Mouse (Mus musculus) thymus, adult 2 months (tissue): ENCODE results near the gene Kirrel3.

ENCODE experiments used
- CTCF ChIP-seq: fragments of 200-500 bp; IDR thresholded peaks from 2 replicates; pipeline ENCODE4 v1.5.1; 2012; ENCODE audit warnings: mild to moderate bottlenecking, control low read depth, low read length, moderate library complexity, borderline replicate concordance; ENCODE audit not compliant: control insufficient read depth, poor library complexity, insufficient read depth; ENCODE audit errors: extremely low read depth
- POLR2A ChIP-seq: fragments of 200-500 bp; IDR thresholded peaks from 2 replicates; pipeline ENCODE4 v1.6.1; 2012; ENCODE audit warnings: mild to moderate bottlenecking, low read length, control low read depth, moderate library complexity; ENCODE audit not compliant: control insufficient read depth, poor library complexity, insufficient read depth; ENCODE audit errors: extremely low read depth

DNA sequence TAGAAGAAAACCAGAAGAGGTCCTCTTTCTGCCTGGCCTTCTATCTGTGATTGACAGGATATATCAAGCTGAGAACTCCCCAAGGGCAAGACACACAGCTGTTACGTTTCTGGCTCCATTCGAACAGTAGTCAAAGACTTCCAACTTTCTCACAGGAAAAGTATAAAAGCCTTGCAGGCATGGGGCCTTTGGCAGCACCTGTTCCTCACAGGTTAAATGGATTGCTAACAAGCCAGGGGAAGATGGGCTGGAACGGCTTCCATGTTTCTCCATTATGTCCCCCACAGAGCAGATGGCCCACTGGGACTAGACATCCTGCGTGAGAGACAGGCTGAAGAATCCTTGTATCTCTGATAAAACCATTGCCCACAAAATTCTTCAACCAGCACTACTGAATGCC is 415.5 kb downstream of the Kirrel3 start:
- no peak for TF ChIP-seq POLR2A
- no peak for TF ChIP-seq CTCF
